Mouse (Mus musculus): ENCODE data around the gene Ctse. TPM values are rescaled to one million over a fixed set of nuclear protein-coding genes. Genes with fewer than 3 reads are reported as not detected.

The Ctse gene
- total RNA-seq (2021), result under 1 TPM in 1 of 2 experiments, not detected in 1; 0.18 TPM
- long read RNA-seq, experiment 1, result 0 reads
- long read RNA-seq, experiment 2, result 0 reads

GRCm38 (mm10) chr1:131637791-131638540 lies at the start of gene Ctse:
Gene Ctse (plus strand): TSS chr1:131638306.
- Histone ChIP-seq H3K27ac (no peak within 1 kb of the TSS), H3K4me3 (no peak within 1 kb of the TSS)
- no peak for TF ChIP-seq CTCF (IDR thresholded peaks at IDR 0.05)
- intact Hi-C loops (cut with DNase I), result no loop called here
- DNase-seq (ENCODE audit: extremely low spot score in 1 of 2, low spot score in 2 of 2), result no peak

DNA sequence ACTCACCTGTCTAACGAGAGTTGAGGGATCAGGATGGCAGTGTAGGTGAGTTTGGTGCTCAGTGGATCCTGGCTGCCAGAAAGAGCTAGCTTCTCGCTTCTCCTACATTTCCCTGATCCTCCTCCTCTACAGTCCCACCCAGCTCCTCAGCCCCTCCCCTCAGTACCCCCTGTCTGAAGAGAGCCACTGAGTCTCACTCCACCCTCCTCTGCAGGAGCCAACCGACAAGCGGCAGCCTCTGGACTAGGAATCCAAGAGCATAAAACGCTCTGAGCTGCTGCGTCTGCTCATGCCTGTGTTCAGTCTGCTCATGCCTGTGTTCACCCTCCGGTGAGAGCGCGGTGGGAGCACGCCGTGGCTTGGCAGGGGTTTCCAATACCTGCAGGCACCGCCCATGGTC lies 39.2 kb upstream of the Ctse start, which contains the start of gene Avpr1b:
Avpr1b (plus strand) TSS at position 335 of the 400 bp plus-strand sequence.
- no peak within 1 kb of the TSS for H3K27ac ChIP-seq
- intact Hi-C loops (cut with DNase I), result no loop called here
- no peak within 1 kb of the TSS for H3K4me3 ChIP-seq
- no peak for TF ChIP-seq CTCF (IDR thresholded peaks at IDR 0.05)
- DNase-seq (ENCODE audit: extremely low spot score in 1 of 2, low spot score in 2 of 2), result no peak

GRCm38 (mm10) chr1:131600314-131600713 lies 37.8 kb upstream of the Ctse start:
- Histone ChIP-seq H3K4me3 (no peak overlapping the region), H3K27ac (no peak overlapping the region)
- intact Hi-C loops (cut with DNase I), result no loop called here
- no peak for DNase-seq (ENCODE audit: extremely low spot score in 1 of 2, low spot score in 2 of 2)
- TF ChIP-seq CTCF (IDR thresholded peaks at IDR 0.05), result peak; percentile 18

GRCm38 (mm10) chr1:131606719-131607118 lies 31.4 kb upstream of the Ctse start:
- no peak for TF ChIP-seq CTCF (IDR thresholded peaks at IDR 0.05)
- Histone ChIP-seq H3K27ac (no peak overlapping the region), H3K4me3 (no peak overlapping the region)
- intact Hi-C loops (cut with DNase I), result no loop called here
- DNase-seq (ENCODE audit: extremely low spot score in 1 of 2, low spot score in 2 of 2), result no peak

DNA sequence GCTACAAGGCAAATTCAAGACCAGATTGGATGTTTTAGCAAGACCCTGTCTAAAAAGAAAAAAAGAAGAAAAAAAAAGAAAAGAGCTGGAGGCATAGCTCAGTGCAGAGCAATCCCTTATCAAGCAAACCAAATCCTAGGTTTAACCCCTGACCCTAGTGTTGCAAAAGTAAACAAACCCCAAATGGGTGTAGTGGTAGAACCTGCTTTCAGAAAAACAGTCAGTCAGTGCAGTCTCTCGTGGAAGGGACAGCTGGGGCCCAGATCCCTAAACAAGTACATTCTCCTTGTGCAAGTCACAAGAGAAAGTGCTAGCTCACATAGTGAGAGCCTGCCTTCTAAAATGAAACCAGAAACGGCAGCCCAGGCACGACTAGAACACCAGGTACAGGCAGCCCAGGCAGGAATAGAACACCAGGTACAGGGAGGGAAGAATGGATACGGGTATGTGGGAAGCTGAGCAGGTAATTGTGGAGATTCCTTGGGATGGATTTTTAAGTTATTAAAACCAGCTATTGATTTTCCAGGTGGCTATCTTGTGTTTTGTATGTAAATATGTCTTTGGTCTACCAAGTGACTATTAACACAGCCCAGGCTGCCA lies 25.4 kb upstream of the Ctse start:
- H3K27ac ChIP-seq, result no peak overlapping the region
- TF ChIP-seq CTCF (IDR thresholded peaks at IDR 0.05), result no peak
- DNase-seq (ENCODE audit: extremely low spot score in 1 of 2, low spot score in 2 of 2), result no peak
- H3K4me3 ChIP-seq, result no peak overlapping the region
- intact Hi-C loops (cut with DNase I), result loop anchor here (1.0 to 10.0 kb wide), 2 partner anchors 46 to 152 kb away; no protein-coding TSS in a partner anchor

DNA sequence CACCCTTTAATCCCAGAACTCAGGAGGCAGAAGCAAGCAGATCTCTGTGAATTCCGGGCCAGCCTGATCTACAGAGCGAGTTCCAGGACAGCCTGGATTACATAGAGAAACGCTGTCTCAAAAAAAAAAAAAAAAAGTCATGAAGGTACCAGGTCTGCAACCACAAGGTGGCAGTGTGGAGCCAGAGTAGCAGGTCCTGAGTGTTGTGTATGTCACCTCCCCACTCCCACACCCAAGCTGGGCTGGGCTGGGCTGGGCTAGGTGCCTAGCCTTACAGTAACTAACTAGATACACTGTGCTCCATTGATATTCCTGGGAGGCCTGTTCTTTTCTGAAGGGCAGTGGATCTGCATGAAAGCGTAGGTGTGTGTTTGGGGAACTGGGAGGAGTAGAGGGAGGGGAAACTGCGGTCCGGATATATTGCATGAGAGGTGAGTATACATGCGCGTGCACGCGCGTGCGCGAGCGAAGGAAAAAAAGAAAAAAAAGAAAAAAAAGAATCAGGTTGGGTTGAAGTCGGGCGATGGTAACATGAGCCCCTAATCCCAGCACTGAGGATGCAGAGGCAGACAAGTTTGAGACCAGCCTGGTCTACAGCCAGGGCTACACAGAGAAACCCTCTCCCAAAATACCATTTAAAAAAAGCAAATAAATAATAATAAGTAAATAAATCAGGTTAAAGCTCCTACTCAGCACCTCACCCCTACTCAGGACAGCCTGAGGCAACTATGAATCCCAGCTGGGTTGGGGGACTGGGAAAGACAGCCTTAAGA lies 24.6 kb upstream of the Ctse start:
- TF ChIP-seq CTCF (IDR thresholded peaks at IDR 0.05), result peak; percentile 62
- intact Hi-C loops (cut with DNase I), result loop anchor here (1.0 to 10.0 kb wide), 2 partner anchors 45 to 151 kb away; no protein-coding TSS in a partner anchor

GRCm38 (mm10) chr1:131614641-131615040 lies 23.5 kb upstream of the Ctse start:
- Histone ChIP-seq H3K27ac (no peak overlapping the region), H3K4me3 (no peak overlapping the region)
- TF ChIP-seq CTCF (IDR thresholded peaks at IDR 0.05), result no peak
- DNase-seq (ENCODE audit: extremely low spot score in 1 of 2, low spot score in 2 of 2), result no peak
- intact Hi-C loops (cut with DNase I), result loop anchor here (10.0 kb wide), 1 partner anchor 150 kb away; no protein-coding TSS in a partner anchor

More for the DNA sequence above, 24.6 kb upstream of the Ctse start:
- Histone ChIP-seq H3K4me3 (no peak overlapping the region), H3K27ac (no peak overlapping the region)
- peak; percentile 47 to 50 for DNase-seq (ENCODE audit: extremely low spot score in 1 of 2, low spot score in 2 of 2)

DNA sequence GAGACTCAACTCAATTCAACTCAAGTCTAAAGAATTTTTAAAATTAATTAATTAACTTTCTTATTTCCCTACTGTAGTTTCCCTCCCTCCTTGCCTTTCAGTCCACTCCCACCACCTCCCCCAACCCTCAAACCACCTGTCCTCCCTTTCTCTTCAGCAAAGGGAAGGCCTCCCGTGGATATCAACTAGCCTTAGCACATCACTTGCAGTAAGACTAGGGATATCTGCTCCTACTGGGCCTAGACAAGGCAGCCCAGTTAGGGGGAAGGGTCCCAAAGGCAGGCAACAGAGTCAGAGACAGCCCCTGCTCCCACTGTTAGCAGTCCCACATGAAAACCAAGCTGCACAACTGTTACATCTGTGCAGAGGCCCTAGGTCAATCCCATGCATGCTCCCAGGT lies 22.0 kb upstream of the Ctse start:
- H3K27ac ChIP-seq, result no peak overlapping the region
- no peak for TF ChIP-seq CTCF (IDR thresholded peaks at IDR 0.05)
- intact Hi-C loops (cut with DNase I), result loop anchor here (10.0 kb wide), 1 partner anchor 149 kb away; no protein-coding TSS in a partner anchor
- H3K4me3 ChIP-seq, result no peak overlapping the region
- no peak for DNase-seq (ENCODE audit: extremely low spot score in 1 of 2, low spot score in 2 of 2)

DNA sequence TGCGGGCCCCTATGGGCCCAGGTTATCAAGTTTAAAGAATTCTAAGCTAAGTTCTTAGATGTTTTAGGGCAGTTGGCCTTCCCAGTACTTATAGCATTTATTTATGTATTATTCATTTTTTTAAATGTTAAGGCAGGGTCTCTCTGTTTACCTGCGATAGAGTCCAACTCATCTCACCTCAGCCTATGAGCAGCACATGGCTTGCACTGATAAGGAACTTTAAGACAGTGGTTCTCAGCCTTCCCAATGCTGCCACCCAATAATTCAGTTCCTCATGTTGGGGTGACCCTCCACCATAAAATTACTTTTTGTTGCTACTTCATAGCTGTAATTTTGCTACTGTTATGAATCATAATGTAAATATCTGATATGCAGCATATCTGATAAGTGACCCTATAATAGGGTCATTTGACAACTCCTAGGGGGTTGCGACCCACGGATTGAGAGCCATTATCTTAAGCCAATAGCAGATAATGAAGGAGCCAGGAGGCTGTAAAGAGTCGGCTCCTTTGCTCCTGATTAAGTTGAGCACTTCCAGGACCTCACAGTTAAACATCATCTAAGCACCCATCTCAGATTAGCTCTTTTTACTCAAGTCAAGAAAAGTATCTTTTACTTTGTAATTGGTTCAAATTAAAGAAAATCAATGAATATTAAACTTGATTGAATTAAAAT lies 21.4 kb upstream of the Ctse start:
- DNase-seq (ENCODE audit: extremely low spot score in 1 of 2, low spot score in 2 of 2), result no peak
- intact Hi-C loops (cut with DNase I), result loop anchor here (10.0 kb wide), 1 partner anchor 148 kb away; no protein-coding TSS in a partner anchor
- TF ChIP-seq CTCF (IDR thresholded peaks at IDR 0.05), result no peak
- H3K4me3 ChIP-seq, result no peak overlapping the region
- no peak overlapping the region for H3K27ac ChIP-seq

DNA sequence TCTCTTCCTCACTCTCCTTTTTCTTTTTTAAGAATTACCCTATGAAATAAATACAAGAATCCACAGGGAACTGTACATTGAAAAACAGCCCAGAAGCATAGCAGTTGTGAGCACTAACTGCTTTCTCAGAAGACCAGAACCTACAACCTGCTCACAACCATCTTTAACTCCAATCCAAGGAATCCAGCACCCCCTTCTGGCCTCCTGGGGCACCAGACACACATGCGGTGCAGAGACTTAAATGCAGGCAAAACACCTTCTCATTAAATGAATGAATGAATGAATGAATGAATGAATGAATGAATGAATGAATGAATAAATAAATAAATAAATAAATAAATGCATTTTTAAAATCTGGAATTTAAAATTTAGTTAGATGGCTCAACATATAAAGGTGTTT lies 19.5 kb upstream of the Ctse start:
- TF ChIP-seq CTCF (IDR thresholded peaks at IDR 0.05), result peak; percentile 31
- DNase-seq (ENCODE audit: extremely low spot score in 1 of 2, low spot score in 2 of 2), result no peak
- Histone ChIP-seq H3K27ac (no peak overlapping the region), H3K4me3 (no peak overlapping the region)
- intact Hi-C loops (cut with DNase I), result loop anchor here (10.0 kb wide), 1 partner anchor 146 kb away; no protein-coding TSS in a partner anchor

- no peak for TF ChIP-seq CTCF (IDR thresholded peaks at IDR 0.05)
- DNase-seq (ENCODE audit: extremely low spot score in 1 of 2, low spot score in 2 of 2), result no peak
- H3K4me3 ChIP-seq, result no peak overlapping the region
- intact Hi-C loops (cut with DNase I), result loop anchor here (10.0 kb wide), 1 partner anchor 145 kb away; no protein-coding TSS in a partner anchor
- no peak overlapping the region for H3K27ac ChIP-seq
Measured at GRCm38 (mm10) chr1:131619348-131619747, 18.8 kb upstream of the Ctse start.
